In genomic region chr11:87763988-87764876, GRCm38 (mm10) we compare ENCODE assay signal across 8 mouse cellular contexts. TPM values are rescaled to one million over a fixed set of nuclear protein-coding genes. Genes with fewer than 3 reads are reported as not detected.
A peak's percentile ranks its signal among the peaks of the same experiment; 100 is the strongest.
DNase-seq lines count a peak whose midpoint lies in the region; ATAC-seq lines count a peak whose summit lies in the region.

No protein-coding gene starts in this region.

- peak overlapping the region; percentile 62 for H3K4me3 ChIP-seq in forebrain, embryonic 13.5 days

- H3K4me2 ChIP-seq in forebrain, embryonic 13.5 days, result peak overlapping the region; percentile 95

- ATAC-seq in forebrain, embryonic 13.5 days, result peak; percentile 41

- H3K36me3 ChIP-seq in forebrain, embryonic 13.5 days (ENCODE audit: poor library complexity, severe bottlenecking), result peaks cover 22% of the 10 kb centered on the region

- peak overlapping the region; percentile 51 for H3K27ac ChIP-seq in forebrain, embryonic 13.5 days

- WGBS in forebrain, embryonic 13.5 days, result under 1% methylated on average over 64 of the region's 65 CpGs

- peaks cover 54% of the 10 kb centered on the region for H3K4me1 ChIP-seq in forebrain, embryonic 13.5 days

- H3K9me3 ChIP-seq in forebrain, embryonic 13.5 days (replicated peaks), result no peaks in the 10 kb centered on the region

- DNase-seq in ovary, postnatal 36 days (ENCODE audit: low spot score), result peak; percentile 49
- DNase-seq in ovary, postnatal 14 days (ENCODE audit: low spot score), result no peak
- DNase-seq in cerebellum, adult 11-12 months, result peak; percentile 84
- peak; percentile 21 to 62 for DNase-seq in kidney, postnatal 25 days
- peak; percentile 32 for DNase-seq in lung, postnatal 10 days
- peak; percentile 50 for DNase-seq in right cerebral cortex, postnatal 4 days
- DNase-seq in testis, postnatal 14 days (ENCODE audit: low spot score), result no peak

- peak overlapping the region; percentile 79 for H3K9ac ChIP-seq in forebrain, embryonic 13.5 days

- H3K27me3 ChIP-seq in forebrain, embryonic 13.5 days, result peaks cover 31% of the 10 kb centered on the region

RNA-seq across cellular contexts. Expression of gene Tspoap1, which starts 3.9 kb away (rescaled TPM):
- polyA plus RNA-seq in forebrain, embryonic 13.5 days (2015; fragmentation: Nextera tagmentation; extraction: Ambion mirVana), result 20.7 and 29.1 TPM in 2 replicates

RNA-seq across cellular contexts. Expression of gene Supt4a, which starts 26.9 kb away (rescaled TPM):
- 168 and 177 TPM in 2 replicates for polyA plus RNA-seq in forebrain, embryonic 13.5 days (2015; fragmentation: Nextera tagmentation; extraction: Ambion mirVana)

RNA-seq across cellular contexts. Expression of gene Mpo, which starts 29.1 kb away (rescaled TPM):
- 0.17 and 0.44 TPM in 2 replicates for polyA plus RNA-seq in forebrain, embryonic 13.5 days (2015; fragmentation: Nextera tagmentation; extraction: Ambion mirVana)

Comparison
In these comparisons a context has a peak if more than half of its experiments do, and no peak if none do; other contexts are left out.
1. DNase-seq: peak in ovary, postnatal 36 days (single experiment), cerebellum, adult 11-12 months (single experiment), kidney, postnatal 25 days (2 of 2), lung, postnatal 10 days (single experiment) and right cerebral cortex, postnatal 4 days (single experiment); none in ovary, postnatal 14 days (single experiment) and testis, postnatal 14 days (single experiment).